Mouse (Mus musculus) ES-Bruce4 (cell line): Measurements from ENCODE around the gene Gcn1l1. TPM values are rescaled to one million over a fixed set of nuclear protein-coding genes. Genes with fewer than 3 reads are reported as not detected.

Experiments used
- H3K27ac ChIP-seq: 2 replicates; pipeline ENCODE4 v1.5.1; 2012; ENCODE audit warnings: low read length, inconsistent platforms; ENCODE audit not compliant: insufficient read depth
- H3K27me3 ChIP-seq: 2 replicates; pipeline ENCODE4 v1.6.1; 2012; ENCODE audit warnings: mild to moderate bottlenecking, low read length, inconsistent platforms; ENCODE audit not compliant: control insufficient read depth, poor library complexity, insufficient read depth, severe bottlenecking
- H3K36me3 ChIP-seq: 2 replicates; pipeline ENCODE4 v1.6.1; 2012; ENCODE audit warnings: inconsistent platforms, mild to moderate bottlenecking, low read length, moderate library complexity; ENCODE audit not compliant: control insufficient read depth, poor library complexity, insufficient read depth, severe bottlenecking
- H3K4me1 ChIP-seq: one replicate; pipeline ENCODE4 v1.8.1; 2011; ENCODE audit warnings: low read length; ENCODE audit not compliant: control insufficient read depth, insufficient read depth
- H3K4me3 ChIP-seq: 2 replicates; pipeline ENCODE4 v1.5.1; 2011; ENCODE audit warnings: low read depth, mild to moderate bottlenecking, low read length
- H3K9ac ChIP-seq: 2 replicates; pipeline ENCODE4 v1.6.1; 2012; ENCODE audit warnings: low read depth, mild to moderate bottlenecking, inconsistent platforms; ENCODE audit not compliant: poor library complexity, severe bottlenecking
- H3K9me3 ChIP-seq: replicated peaks from 2 replicates; pipeline ENCODE4 v1.6.1; 2012; ENCODE audit warnings: mild to moderate bottlenecking, low read length, inconsistent platforms; ENCODE audit not compliant: control insufficient read depth, poor library complexity, insufficient read depth, severe bottlenecking
- CTCF ChIP-seq: IDR thresholded peaks from one replicate; pipeline ENCODE4 v1.8.1; 2011; ENCODE audit warnings: low read depth, low read length
- EP300 ChIP-seq: IDR thresholded peaks from 2 replicates; pipeline ENCODE4 v1.6.1; 2011; ENCODE audit warnings: low read depth, low read length; ENCODE audit not compliant: insufficient read depth
- POLR2A ChIP-seq: IDR thresholded peaks from one replicate; pipeline ENCODE4 v1.8.1; 2011; ENCODE audit warnings: low read length; ENCODE audit not compliant: insufficient read depth
- polyA plus RNA-seq: library from polyadenylated mRNA; stranded (reverse); fragments of >200 nt; gene quantifications from 2 replicates; pipeline ENCODE4 v1.2.4, GENCODE M21; 2011; ENCODE audit warnings: low read depth; ENCODE audit not compliant: missing spikeins, insufficient read depth, insufficient read length

The Gcn1l1 gene
- polyA plus RNA-seq, 1 experiment = 62.0 TPM

DNA sequence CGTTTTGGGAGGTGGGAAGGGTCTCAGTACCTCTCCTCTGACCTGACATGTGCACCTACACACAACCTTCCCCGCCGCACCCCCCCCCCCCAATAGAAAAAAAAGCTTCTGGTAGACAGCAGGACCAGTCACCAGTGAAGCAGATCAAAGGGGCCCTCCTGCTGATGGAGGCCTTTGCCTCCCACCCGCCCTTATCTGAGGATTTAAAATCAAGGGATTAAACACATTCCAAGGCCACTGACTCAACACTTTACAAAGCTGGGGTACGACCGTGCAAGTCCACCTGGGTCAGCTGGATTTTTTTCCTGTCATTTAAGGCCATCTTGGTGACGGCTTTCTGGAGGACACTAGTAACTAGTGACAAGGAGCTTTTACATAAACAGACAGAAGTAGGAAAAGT, 102.8 kb downstream of the Gcn1l1 start:
- no peaks in the 10 kb centered on the region for H3K36me3 ChIP-seq
- H3K9ac ChIP-seq = no peak overlapping the region
- H3K27ac ChIP-seq = no peak overlapping the region
- no peaks in the 10 kb centered on the region for H3K4me1 ChIP-seq
- no peaks in the 10 kb centered on the region for H3K27me3 ChIP-seq
- TF ChIP-seq POLR2A = no peak
- TF ChIP-seq EP300 = no peak
- no peak for TF ChIP-seq CTCF
- H3K9me3 ChIP-seq = no peaks in the 10 kb centered on the region
- H3K4me3 ChIP-seq = no peak overlapping the region

GRCm38 (mm10) chr5:115668986-115669385, 103.9 kb downstream of the Gcn1l1 start:
- H3K9ac ChIP-seq = no peak overlapping the region
- no peak overlapping the region for H3K27ac ChIP-seq
- no peaks in the 10 kb centered on the region for H3K36me3 ChIP-seq
- no peaks in the 10 kb centered on the region for H3K9me3 ChIP-seq
- H3K4me3 ChIP-seq = no peak overlapping the region
- TF ChIP-seq EP300 (no peak), CTCF (no peak), POLR2A (no peak)
- H3K4me1 ChIP-seq = no peaks in the 10 kb centered on the region
- H3K27me3 ChIP-seq = no peaks in the 10 kb centered on the region

GRCm38 (mm10) chr5:115669974-115670373, 104.9 kb downstream of the Gcn1l1 start:
- Histone ChIP-seq H3K4me1 (no peaks in the 10 kb centered on the region), H3K4me3 (no peak overlapping the region)
- TF ChIP-seq CTCF (no peak), EP300 (no peak), POLR2A (no peak)

DNA sequence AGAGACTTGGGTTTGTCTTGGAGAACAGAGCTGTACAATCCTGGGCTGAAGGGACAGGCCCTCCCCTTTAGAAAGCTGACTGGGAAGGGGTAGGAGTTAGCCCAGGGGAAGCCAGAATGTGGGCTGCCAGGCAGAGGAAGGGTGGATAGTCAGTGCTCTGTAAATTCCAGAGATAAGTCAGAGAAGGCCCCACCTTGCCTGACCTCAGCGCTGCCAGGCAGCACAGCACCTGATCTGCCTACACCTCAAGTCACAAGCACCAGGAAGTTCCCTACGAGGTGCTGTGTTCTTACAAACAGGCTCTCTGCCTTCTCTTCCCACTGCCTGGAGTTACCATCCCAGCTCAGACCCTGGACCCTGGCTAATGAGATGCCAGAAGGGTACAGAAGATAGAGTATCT, 105.4 kb downstream of the Gcn1l1 start:
- Histone ChIP-seq H3K27me3 (no peaks in the 10 kb centered on the region), H3K4me3 (no peak overlapping the region), H3K27ac (no peak overlapping the region), H3K4me1 (no peaks in the 10 kb centered on the region), H3K9ac (no peak overlapping the region), H3K9me3 (no peaks in the 10 kb centered on the region), H3K36me3 (no peaks in the 10 kb centered on the region)
- no peak for TF ChIP-seq POLR2A
- TF ChIP-seq CTCF = no peak

More at GRCm38 (mm10) chr5:115669974-115670373, 104.9 kb downstream of the Gcn1l1 start:
- Histone ChIP-seq H3K27ac (no peak overlapping the region), H3K36me3 (no peaks in the 10 kb centered on the region), H3K27me3 (no peaks in the 10 kb centered on the region), H3K9ac (no peak overlapping the region), H3K9me3 (no peaks in the 10 kb centered on the region)

GRCm38 (mm10) chr5:115671846-115672245, 106.8 kb downstream of the Gcn1l1 start:
- no peaks in the 10 kb centered on the region for H3K9me3 ChIP-seq
- H3K27me3 ChIP-seq = no peaks in the 10 kb centered on the region
- no peaks in the 10 kb centered on the region for H3K36me3 ChIP-seq
- H3K27ac ChIP-seq = no peak overlapping the region
- no peak for TF ChIP-seq POLR2A
- TF ChIP-seq EP300 = no peak
- TF ChIP-seq CTCF = no peak
- H3K4me3 ChIP-seq = no peak overlapping the region
- no peak overlapping the region for H3K9ac ChIP-seq
- H3K4me1 ChIP-seq = no peaks in the 10 kb centered on the region

Other genes with a start within 250 kb of the Gcn1l1 start
- 107 and 111 TPM in 2 replicates for gene Srsf9, start 238.1 kb upstream of the Gcn1l1 start, polyA plus RNA-seq
- 12.9 and 17.3 TPM in 2 replicates for gene Gatc, start 224.1 kb upstream of the Gcn1l1 start, polyA plus RNA-seq
- 21.6 and 22.9 TPM in 2 replicates for gene Triap1, start 224.0 kb upstream of the Gcn1l1 start, polyA plus RNA-seq
- 319 and 337 TPM in 2 replicates for gene Cox6a1, start 216.3 kb upstream of the Gcn1l1 start, polyA plus RNA-seq
- 48.7 and 49.2 TPM in 2 replicates for gene Msi1, start 135.7 kb upstream of the Gcn1l1 start, polyA plus RNA-seq
- gene Pla2g1b, start 99.0 kb upstream of the Gcn1l1 start, polyA plus RNA-seq = 55.4 and 63.2 TPM in 2 replicates
- gene Sirt4, start 80.5 kb upstream of the Gcn1l1 start, polyA plus RNA-seq = 22.2 and 28.3 TPM in 2 replicates
- 35.1 and 38.1 TPM in 2 replicates for gene Pxn, start 58.6 kb upstream of the Gcn1l1 start, polyA plus RNA-seq
- 3,041 and 3,060 TPM in 2 replicates for gene Rplp0, start 5.8 kb upstream of the Gcn1l1 start, polyA plus RNA-seq
- gene Rab35, start 66.7 kb downstream of the Gcn1l1 start, polyA plus RNA-seq = 58.9 and 62.4 TPM in 2 replicates
- gene Bicdl1, start 166.4 kb downstream of the Gcn1l1 start, polyA plus RNA-seq = 32.3 and 34.0 TPM in 2 replicates